Mouse (Mus musculus): Measurements from ENCODE around the gene Card14. TPM values are rescaled to one million over a fixed set of nuclear protein-coding genes. Genes with fewer than 3 reads are reported as not detected.

The Card14 gene
- total and polyA plus RNA-seq, 3 experiments, result 0.16 to 1.1 TPM; not detected in 1

GRCm38 (mm10) chr11:119325068-119325467 lies 17.5 kb downstream of the Card14 start:
- peaks cover 80% of the 10 kb centered on the region for H3K27me3 ChIP-seq (replicated peaks)
- no peak for DNase-seq (ENCODE audit: extremely low read depth)
- H3K9me3 ChIP-seq (replicated peaks; ENCODE audit: low read length), result peaks cover 15% of the 10 kb centered on the region
- H3K4me1 ChIP-seq (ENCODE audit: control insufficient read depth in 1 of 2, insufficient read depth in 2 of 2), result no peaks in the 10 kb centered on the region
- H3K36me3 ChIP-seq (replicated peaks in 1 of 2; ENCODE audit: control insufficient read depth in 1 of 2, insufficient read depth in 1 of 2, low read length in 1 of 2), result no peaks in the 10 kb centered on the region
- dilution Hi-C loops (cut with MboI; ENCODE audit: extremely low pct_ligation_motif_present, extremely low pct_unique_long_range_greater_than_20kb, low sequenced_read_pairs) (no loop called here), in situ Hi-C loops (cut with MboI; ENCODE audit: low pct_ligation_motif_present, low pct_unique_long_range_greater_than_20kb, low sequenced_read_pairs) (no loop called here)
- H3K79me2 ChIP-seq (replicated peaks; ENCODE audit: control insufficient read depth, extremely low read depth, insufficient read depth, poor library complexity, severe bottlenecking), result no peaks in the 10 kb centered on the region
- no peak overlapping the region for H3K4me2 ChIP-seq (ENCODE audit: insufficient read depth, low read depth, poor library complexity, severe bottlenecking)
- no peak overlapping the region for H3K4me3 ChIP-seq (replicated peaks in 1 of 3; ENCODE audit: low read depth in 2 of 3, low read length in 2 of 3, poor library complexity in 1 of 3)
- H3K27ac ChIP-seq (ENCODE audit: insufficient read depth, low read depth), result no peak overlapping the region
- no peak overlapping the region for H3K9ac ChIP-seq (ENCODE audit: insufficient read depth, low read depth)
- TF ChIP-seq RAD21 (IDR thresholded peaks at IDR 0.05; ENCODE audit: low read depth, low read length) (peak; percentile 27), EP300 (IDR thresholded peaks at IDR 0.05; ENCODE audit: low read length) (no peak), CTCF (conservative IDR thresholded peaks at IDR 0.05 in 1 of 2, IDR thresholded peaks at IDR 0.05 in 1 of 2; ENCODE audit: low read depth in 2 of 2, low read length in 2 of 2) (peak; percentile 30 to 60; a peak in 3 of 4 replicates), SMC3 (IDR thresholded peaks at IDR 0.05; ENCODE audit: low read depth, low read length) (peak; percentile 25)

GRCm38 (mm10) chr11:119330592-119330991 lies 23.0 kb downstream of the Card14 start:
- H3K27me3 ChIP-seq (replicated peaks), result peaks cover 93% of the 10 kb centered on the region
- no peak for DNase-seq (ENCODE audit: extremely low read depth)
- TF ChIP-seq ETS1 (conservative IDR thresholded peaks at IDR 0.05; ENCODE audit: low read depth, low read length) (no peak), RCOR1 (conservative IDR thresholded peaks at IDR 0.05; ENCODE audit: low read depth, low read length) (no peak), E2F4 (IDR thresholded peaks at IDR 0.05; ENCODE audit: insufficient replicate concordance, low read depth, low read length) (no peak), ZMIZ1 (IDR thresholded peaks at IDR 0.05; ENCODE audit: low read depth, low read length) (no peak), ZC3H11A (IDR thresholded peaks at IDR 0.05; ENCODE audit: low read depth, low read length) (no peak), MAZ (IDR thresholded peaks at IDR 0.05; ENCODE audit: low read depth, low read length) (no peak), MXI1 (IDR thresholded peaks at IDR 0.05; ENCODE audit: low read depth, low read length) (no peak), EP300 (IDR thresholded peaks at IDR 0.05; ENCODE audit: low read length) (no peak)
- H3K4me1 ChIP-seq (ENCODE audit: control insufficient read depth in 1 of 2, insufficient read depth in 2 of 2), result no peaks in the 10 kb centered on the region
- H3K9ac ChIP-seq (ENCODE audit: insufficient read depth, low read depth), result no peak overlapping the region
- peaks cover 4% of the 10 kb centered on the region for H3K9me3 ChIP-seq (replicated peaks; ENCODE audit: low read length)
- H3K36me3 ChIP-seq (replicated peaks in 1 of 2; ENCODE audit: control insufficient read depth in 1 of 2, insufficient read depth in 1 of 2, low read length in 1 of 2), result no peaks in the 10 kb centered on the region
- H3K27ac ChIP-seq (ENCODE audit: insufficient read depth, low read depth), result no peak overlapping the region
- dilution Hi-C loops (cut with MboI; ENCODE audit: extremely low pct_ligation_motif_present, extremely low pct_unique_long_range_greater_than_20kb, low sequenced_read_pairs) (no loop called here), in situ Hi-C loops (cut with MboI; ENCODE audit: low pct_ligation_motif_present, low pct_unique_long_range_greater_than_20kb, low sequenced_read_pairs) (no loop called here)
- no peaks in the 10 kb centered on the region for H3K79me2 ChIP-seq (replicated peaks; ENCODE audit: control insufficient read depth, extremely low read depth, insufficient read depth, poor library complexity, severe bottlenecking)
- H3K4me3 ChIP-seq (replicated peaks in 1 of 3; ENCODE audit: low read depth in 2 of 3, low read length in 2 of 3, poor library complexity in 1 of 3), result no peak overlapping the region
- no peak overlapping the region for H3K4me2 ChIP-seq (ENCODE audit: insufficient read depth, low read depth, poor library complexity, severe bottlenecking)

- H3K9me3 ChIP-seq (replicated peaks; ENCODE audit: low read length), result no peaks in the 10 kb centered on the region
Observed at GRCm38 (mm10) chr11:119331970-119332369, 24.4 kb downstream of the Card14 start.

More at GRCm38 (mm10) chr11:119331970-119332369, 24.4 kb downstream of the Card14 start:
- Histone ChIP-seq H3K4me2 (ENCODE audit: insufficient read depth, low read depth, poor library complexity, severe bottlenecking) (no peak overlapping the region), H3K27ac (ENCODE audit: insufficient read depth, low read depth) (no peak overlapping the region), H3K27me3 (replicated peaks) (peaks cover 92% of the 10 kb centered on the region), H3K4me3 (replicated peaks in 1 of 3; ENCODE audit: low read depth in 2 of 3, low read length in 2 of 3, poor library complexity in 1 of 3) (no peak overlapping the region), H3K36me3 (replicated peaks in 1 of 2; ENCODE audit: control insufficient read depth in 1 of 2, insufficient read depth in 1 of 2, low read length in 1 of 2) (no peaks in the 10 kb centered on the region), H3K4me1 (ENCODE audit: control insufficient read depth in 1 of 2, insufficient read depth in 2 of 2) (no peaks in the 10 kb centered on the region), H3K79me2 (replicated peaks; ENCODE audit: control insufficient read depth, extremely low read depth, insufficient read depth, poor library complexity, severe bottlenecking) (no peaks in the 10 kb centered on the region), H3K9ac (ENCODE audit: insufficient read depth, low read depth) (no peak overlapping the region)
- in situ Hi-C loops (cut with MboI; ENCODE audit: low pct_ligation_motif_present, low pct_unique_long_range_greater_than_20kb, low sequenced_read_pairs), result no loop called here
- TF ChIP-seq MAX (IDR thresholded peaks at IDR 0.05; ENCODE audit: low read length) (no peak), SMC3 (IDR thresholded peaks at IDR 0.05; ENCODE audit: low read depth, low read length) (peak; percentile 55), EP300 (IDR thresholded peaks at IDR 0.05; ENCODE audit: low read length) (no peak), RAD21 (IDR thresholded peaks at IDR 0.05; ENCODE audit: low read depth, low read length) (peak; percentile 53), ELF1 (IDR thresholded peaks at IDR 0.05; ENCODE audit: low read depth, low read length) (no peak), TBP (conservative IDR thresholded peaks at IDR 0.05; ENCODE audit: low read depth, low read length) (no peak), BHLHE40 (IDR thresholded peaks at IDR 0.05; ENCODE audit: low read depth, low read length) (no peak), CTCF (conservative IDR thresholded peaks at IDR 0.05 in 1 of 2, IDR thresholded peaks at IDR 0.05 in 1 of 2; ENCODE audit: low read depth in 2 of 2, low read length in 2 of 2) (peak in 1 of 2 experiments; percentile 63; a peak in 2 of 4 replicates)
- DNase-seq (ENCODE audit: extremely low read depth), result peak; percentile 29
- dilution Hi-C loops (cut with MboI; ENCODE audit: extremely low pct_ligation_motif_present, extremely low pct_unique_long_range_greater_than_20kb, low sequenced_read_pairs), result no loop called here

Measured in CH12.LX (cell line).